Mouse (Mus musculus) forebrain, embryonic 16.5 days (tissue): Measurements from ENCODE around the gene Cd101. TPM values are rescaled to one million over a fixed set of nuclear protein-coding genes. Genes with fewer than 3 reads are reported as not detected.

Experiments used
- ATAC-seq: fragments of 200-750 bp; cut with Nextera tagmentation; 2 replicates; pipeline ENCODE4 v1.8.0; 2017; ENCODE audit warnings: mild to moderate bottlenecking, moderate library complexity
- H3K27ac ChIP-seq: fragments of 300-500 bp; sonication (generic); 2 replicates; pipeline ENCODE4 v1.5.1; 2014; ENCODE audit warnings: low read length, control low read depth
- H3K27me3 ChIP-seq: fragments of 300-500 bp; sonication (generic); replicated peaks from 2 replicates; pipeline ENCODE4 v1.6.1; 2014; ENCODE audit warnings: low read length; ENCODE audit not compliant: control insufficient read depth, insufficient read depth
- H3K36me3 ChIP-seq: fragments of 300-500 bp; sonication (generic); 2 replicates; pipeline ENCODE4 v1.6.1; 2014; ENCODE audit not compliant: control insufficient read depth, insufficient read depth
- H3K4me1 ChIP-seq: fragments of 300-500 bp; sonication (generic); replicated peaks from 2 replicates; pipeline ENCODE4 v1.6.1; 2014; ENCODE audit warnings: low read length; ENCODE audit not compliant: control insufficient read depth, insufficient read depth
- H3K4me2 ChIP-seq: fragments of 300-500 bp; sonication (generic); 2 replicates; pipeline ENCODE4 v1.6.1; 2014; ENCODE audit warnings: mild to moderate bottlenecking, low read length, control low read depth
- H3K4me3 ChIP-seq: fragments of 300-500 bp; sonication (generic); replicated peaks from 2 replicates; pipeline ENCODE4 v1.5.1; 2014; ENCODE audit warnings: mild to moderate bottlenecking, low read length, control low read depth
- H3K9ac ChIP-seq: fragments of 300-500 bp; sonication (generic); replicated peaks from 2 replicates; pipeline ENCODE4 v1.6.1; 2014; ENCODE audit warnings: low read depth, low read length, control low read depth
- H3K9me3 ChIP-seq: fragments of 300-500 bp; sonication (generic); 2 replicates; pipeline ENCODE4 v1.6.1; 2016; ENCODE audit warnings: low read length; ENCODE audit not compliant: control insufficient read depth
- WGBS: fragments of 180-500 bp; shearing (Covaris S2); extraction: QIAGEN DNeasy Blood & Tissue Kit; methylation state at CpG from one replicate; pipeline ENCODE4 v1.1.7; 2014; 5-methylcytosine and 5-hydroxymethylcytosine counted together
- polyA plus RNA-seq: library from polyadenylated mRNA; unstranded; fragments of >200 nt; fragmentation: Nextera tagmentation; extraction: Ambion mirVana; gene quantifications from 2 replicates; pipeline ENCODE4 v1.2.1, GENCODE M21; 2015

The Cd101 gene
- polyA plus RNA-seq, 1 experiment from 2014 or later = not detected

DNA sequence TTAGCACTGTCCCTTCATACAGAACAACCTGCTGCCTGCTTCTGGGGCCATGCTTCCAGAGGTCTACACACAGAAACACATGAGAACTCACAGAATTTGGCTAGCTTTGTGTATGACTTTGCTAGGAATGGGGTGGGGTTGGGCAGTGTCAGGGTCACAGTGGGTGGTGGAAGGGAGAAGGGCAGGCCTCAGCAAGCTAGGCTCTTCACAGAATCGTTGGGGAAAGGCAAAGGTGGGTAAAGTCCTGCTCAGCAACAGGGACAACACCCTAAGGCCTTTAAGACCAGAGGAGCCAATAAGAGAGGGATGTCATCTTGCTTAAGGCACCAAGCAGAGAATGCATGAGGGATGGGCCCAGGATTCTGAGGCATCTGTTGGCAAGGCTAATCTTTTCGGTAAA is 19.4 kb upstream of the Cd101 start:
- WGBS = 65% methylated on average over 2 of the region's 2 CpGs
- Histone ChIP-seq H3K27me3 (no peaks in the 10 kb centered on the region), H3K9ac (no peak overlapping the region), H3K4me2 (no peak overlapping the region), H3K4me1 (peaks cover 5% of the 10 kb centered on the region), H3K36me3 (no peaks in the 10 kb centered on the region), H3K27ac (no peak overlapping the region), H3K4me3 (no peak overlapping the region), H3K9me3 (no peaks in the 10 kb centered on the region)
- no peak for ATAC-seq

DNA sequence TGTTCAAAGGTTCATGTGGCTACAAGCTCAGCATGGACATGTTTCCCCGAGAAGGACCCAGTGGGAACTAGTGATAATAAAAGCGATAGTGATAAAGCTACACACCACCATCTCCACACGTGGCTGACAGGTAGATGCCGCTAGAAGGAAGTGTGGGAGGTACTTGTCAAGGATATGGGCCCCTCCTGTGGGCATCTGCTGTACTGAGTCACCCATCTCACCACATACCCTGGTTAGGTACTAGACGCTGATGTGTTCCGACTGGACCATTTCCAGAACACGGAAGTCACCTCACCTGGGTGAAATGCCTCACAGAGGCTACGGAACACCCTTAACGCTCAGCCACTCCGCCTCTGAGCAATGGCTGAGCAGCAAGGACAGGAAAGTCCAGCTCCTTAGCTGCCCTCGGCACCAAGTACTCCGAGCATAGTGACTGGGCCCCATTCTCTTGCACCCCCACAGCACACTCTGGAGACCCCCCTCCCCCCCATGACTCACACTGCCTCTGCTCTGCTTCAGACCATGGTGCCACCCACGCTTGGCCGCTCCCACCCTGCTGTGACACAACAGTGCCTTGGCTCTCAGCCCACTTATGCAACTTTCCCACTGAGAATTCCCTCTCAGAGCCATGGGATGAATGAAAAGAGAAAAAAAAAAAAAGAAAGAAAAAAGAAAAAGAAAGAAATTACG is 18.4 kb upstream of the Cd101 start:
- Histone ChIP-seq H3K27ac (no peak overlapping the region), H3K36me3 (no peaks in the 10 kb centered on the region), H3K4me3 (no peak overlapping the region), H3K4me1 (peaks cover 10% of the 10 kb centered on the region), H3K27me3 (no peaks in the 10 kb centered on the region), H3K4me2 (no peak overlapping the region), H3K9me3 (no peaks in the 10 kb centered on the region), H3K9ac (no peak overlapping the region)
- ATAC-seq = peak; percentile 51; the same call in 1 of the 2 replicates
- WGBS = 57% methylated on average over 15 of the region's 15 CpGs

DNA sequence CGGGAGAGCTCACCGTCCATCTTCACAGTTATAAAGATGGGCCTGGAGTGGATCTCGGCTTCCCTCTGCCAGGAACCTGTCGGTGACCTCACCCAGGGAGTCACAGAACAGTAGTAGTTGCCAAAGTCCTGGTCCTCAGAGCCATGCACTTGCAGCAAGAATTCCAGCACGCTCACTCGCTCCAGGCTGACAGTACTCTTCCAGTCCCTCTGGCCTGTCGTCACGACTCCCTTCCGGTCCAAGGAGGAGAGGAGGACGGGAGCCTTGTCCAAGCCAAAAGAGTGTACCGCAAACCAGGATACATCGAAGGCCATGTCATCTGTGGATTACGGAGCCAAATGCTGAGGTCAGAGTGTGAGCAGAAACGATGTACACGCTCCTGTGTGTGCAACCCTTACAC is 16.1 kb upstream of the Cd101 start:
- no peak for ATAC-seq
- H3K9me3 ChIP-seq = no peaks in the 10 kb centered on the region
- H3K4me2 ChIP-seq = no peak overlapping the region
- peaks cover 12% of the 10 kb centered on the region for H3K4me1 ChIP-seq
- no peaks in the 10 kb centered on the region for H3K36me3 ChIP-seq
- no peak overlapping the region for H3K9ac ChIP-seq
- H3K4me3 ChIP-seq = no peak overlapping the region
- H3K27me3 ChIP-seq = no peaks in the 10 kb centered on the region
- 97% methylated on average over 15 of the region's 15 CpGs for WGBS
- H3K27ac ChIP-seq = no peak overlapping the region

DNA sequence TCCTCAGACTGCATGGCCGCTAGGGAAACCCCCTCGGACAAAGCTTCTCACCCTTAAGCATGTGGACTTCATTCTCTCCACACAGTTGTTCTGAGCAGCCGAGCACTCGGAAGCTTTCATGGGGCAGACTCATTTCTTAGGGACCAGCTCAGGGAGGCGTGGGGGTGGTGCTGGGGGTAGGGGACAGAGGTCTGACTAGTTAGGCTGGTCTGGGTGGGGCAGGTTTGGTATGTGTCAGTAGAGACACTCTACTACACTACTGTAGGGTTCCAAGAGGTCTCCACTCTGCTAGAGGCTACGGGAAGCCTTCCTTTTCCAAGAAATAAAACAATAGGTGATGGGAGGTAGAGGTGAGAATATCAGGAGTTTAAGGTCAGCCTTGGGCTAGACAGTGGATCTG is 15.3 kb upstream of the Cd101 start:
- Histone ChIP-seq H3K36me3 (no peaks in the 10 kb centered on the region), H3K9me3 (no peaks in the 10 kb centered on the region), H3K4me2 (no peak overlapping the region), H3K9ac (no peak overlapping the region), H3K27me3 (no peaks in the 10 kb centered on the region), H3K4me1 (peaks cover 12% of the 10 kb centered on the region), H3K4me3 (no peak overlapping the region), H3K27ac (no peak overlapping the region)
- ATAC-seq = no peak
- WGBS = 89% methylated on average over 6 of the region's 6 CpGs

DNA sequence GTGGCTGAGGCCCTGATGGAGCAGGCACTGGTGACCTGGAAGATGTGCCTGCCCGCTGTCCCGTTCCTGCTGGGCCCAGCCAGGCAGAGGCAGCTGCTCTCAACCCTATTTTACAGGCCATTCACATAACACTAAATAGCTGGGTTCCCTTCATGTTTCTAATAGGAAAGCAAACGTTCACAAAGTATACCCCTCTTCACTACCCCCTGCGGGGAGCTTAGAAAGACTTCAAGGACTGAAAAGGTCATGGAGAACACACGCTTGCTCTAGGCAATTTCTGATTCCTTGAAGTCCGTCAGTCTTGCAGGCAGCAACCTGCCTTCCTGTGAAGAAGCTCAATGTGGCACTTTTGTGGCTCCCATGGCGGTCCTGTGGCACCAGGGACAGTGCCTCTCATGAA is 12.6 kb upstream of the Cd101 start:
- 44% methylated on average over 7 of the region's 7 CpGs for WGBS
- Histone ChIP-seq H3K4me1 (0 out of 2 replicates have a peak, but pooled peaks cover 7% of the 10 kb centered on the region), H3K9me3 (no peaks in the 10 kb centered on the region), H3K27me3 (no peaks in the 10 kb centered on the region), H3K4me2 (no peak overlapping the region), H3K36me3 (no peaks in the 10 kb centered on the region), H3K9ac (no peak overlapping the region), H3K4me3 (no peak overlapping the region), H3K27ac (no peak overlapping the region)
- ATAC-seq = no peak

DNA sequence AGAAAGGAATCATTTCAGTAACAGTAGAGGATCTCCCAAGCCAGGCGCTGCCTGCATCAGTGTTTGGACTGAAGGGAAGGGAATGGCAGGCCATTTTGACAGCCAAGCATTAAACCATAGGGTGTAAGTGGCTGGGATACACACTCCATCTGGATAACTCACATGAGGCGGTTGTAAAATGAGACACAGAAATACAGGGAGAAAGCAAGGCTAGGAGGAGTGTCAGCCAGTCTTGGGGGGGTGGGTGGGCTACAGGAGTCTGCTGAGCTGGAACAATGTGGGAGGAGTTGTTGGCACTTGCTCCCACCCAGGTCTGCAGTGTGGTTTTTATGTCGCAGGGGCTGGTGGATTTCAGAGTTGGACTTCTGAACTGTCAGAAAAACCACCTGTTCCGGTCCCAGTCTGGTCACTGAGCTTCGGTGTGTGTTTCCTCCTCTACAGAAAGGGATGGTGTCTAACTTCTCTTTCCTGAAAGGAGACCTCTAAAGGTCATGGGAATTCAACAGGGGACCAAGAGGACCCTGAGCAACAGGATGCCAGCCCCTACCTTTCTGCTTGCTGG is 8.7 kb upstream of the Cd101 start:
- no peaks in the 10 kb centered on the region for H3K36me3 ChIP-seq
- 64% methylated on average over 5 of the region's 5 CpGs for WGBS

DNA sequence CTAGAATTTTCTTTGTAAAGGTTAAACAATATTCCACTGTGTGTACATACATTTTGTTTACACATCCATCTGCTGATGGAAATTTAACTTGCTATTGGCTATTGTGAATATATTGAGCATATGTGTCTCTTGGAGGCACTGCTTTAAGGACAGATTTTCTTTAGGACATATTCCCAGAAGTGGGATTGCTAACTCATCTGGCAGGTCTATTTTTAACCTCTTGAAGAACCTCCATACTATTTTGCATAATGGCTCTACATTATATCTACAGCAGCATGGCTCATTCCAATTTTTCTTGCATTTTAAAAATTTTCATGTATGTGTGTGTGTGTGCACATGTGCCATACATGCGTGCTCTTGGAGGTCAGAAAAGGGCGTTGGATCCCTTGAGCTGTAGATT is 6.6 kb upstream of the Cd101 start:
- no peaks in the 10 kb centered on the region for H3K27me3 ChIP-seq
- H3K9ac ChIP-seq = no peak overlapping the region
- no peak overlapping the region for H3K4me2 ChIP-seq
- no peaks in the 10 kb centered on the region for H3K4me1 ChIP-seq
- H3K36me3 ChIP-seq = no peaks in the 10 kb centered on the region
- no peaks in the 10 kb centered on the region for H3K9me3 ChIP-seq
- 95% methylated on average over 2 of the region's 2 CpGs for WGBS
- no peak overlapping the region for H3K4me3 ChIP-seq
- no peak overlapping the region for H3K27ac ChIP-seq
- no peak for ATAC-seq

More for the DNA sequence above, 8.7 kb upstream of the Cd101 start:
- Histone ChIP-seq H3K9me3 (no peaks in the 10 kb centered on the region), H3K9ac (no peak overlapping the region), H3K27me3 (no peaks in the 10 kb centered on the region), H3K4me2 (no peak overlapping the region), H3K27ac (no peak overlapping the region), H3K4me3 (no peak overlapping the region), H3K4me1 (0 out of 2 replicates have a peak, but pooled peaks cover 2% of the 10 kb centered on the region)
- ATAC-seq = no peak

DNA sequence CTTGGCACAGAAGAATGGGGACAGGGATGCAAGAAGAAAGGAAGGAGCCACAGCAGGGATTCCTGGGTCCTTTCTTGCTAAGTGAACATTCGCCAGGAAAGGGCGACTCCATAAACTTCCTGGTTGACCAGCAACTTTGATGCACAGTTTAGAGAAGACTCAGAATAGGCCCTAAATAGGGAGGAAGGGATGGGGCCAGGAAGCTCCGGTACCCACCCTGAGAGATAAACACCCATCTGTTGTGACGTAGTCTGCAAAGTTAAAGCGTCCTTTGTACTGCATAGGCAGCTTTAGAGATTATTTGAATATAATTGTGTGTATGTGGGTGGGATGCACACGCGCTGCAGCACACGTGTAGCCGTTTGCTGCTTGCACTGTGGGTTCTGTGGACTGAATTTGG is 5.2 kb upstream of the Cd101 start:
- H3K9ac ChIP-seq = no peak overlapping the region
- H3K4me2 ChIP-seq = no peak overlapping the region
- H3K4me3 ChIP-seq = no peak overlapping the region
- WGBS = 87% methylated on average over 9 of the region's 9 CpGs
- no peaks in the 10 kb centered on the region for H3K36me3 ChIP-seq
- no peaks in the 10 kb centered on the region for H3K9me3 ChIP-seq
- ATAC-seq = no peak
- no peak overlapping the region for H3K27ac ChIP-seq
- H3K4me1 ChIP-seq = no peaks in the 10 kb centered on the region
- no peaks in the 10 kb centered on the region for H3K27me3 ChIP-seq

DNA sequence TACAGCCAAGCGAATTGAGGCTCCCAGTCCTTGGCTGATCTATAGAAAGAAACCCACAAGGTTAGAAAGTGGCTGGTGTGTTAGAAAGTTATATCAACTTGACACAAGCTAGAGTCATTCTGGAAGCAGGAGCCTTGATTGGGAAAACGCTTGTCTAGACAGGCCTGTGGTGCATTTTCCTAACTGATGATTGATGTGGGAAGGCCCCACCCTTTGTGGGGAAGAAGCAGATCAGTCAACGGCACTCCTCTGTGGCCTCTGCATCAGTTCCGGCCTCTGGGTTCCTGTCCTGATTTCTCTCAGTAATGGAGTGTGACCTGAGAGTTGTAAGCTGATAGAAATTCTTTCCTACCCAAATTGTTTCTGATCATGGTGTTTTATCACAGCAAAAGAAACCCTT is 4.3 kb upstream of the Cd101 start:
- 77% methylated on average over 4 of the region's 4 CpGs for WGBS
- H3K27me3 ChIP-seq = no peaks in the 10 kb centered on the region
- no peak overlapping the region for H3K27ac ChIP-seq
- no peaks in the 10 kb centered on the region for H3K4me1 ChIP-seq
- no peak overlapping the region for H3K4me2 ChIP-seq
- no peaks in the 10 kb centered on the region for H3K9me3 ChIP-seq
- no peaks in the 10 kb centered on the region for H3K36me3 ChIP-seq
- no peak for ATAC-seq
- H3K4me3 ChIP-seq = no peak overlapping the region
- no peak overlapping the region for H3K9ac ChIP-seq
